Mouse (Mus musculus) v-Abl transformed pro-B cells (cell line): ENCODE measurements around the gene Tsga10.

ENCODE experiments used
- in situ Hi-C, 2 experiments: fragments of 400-800 bp; cut with MboI; formaldehyde crosslinking; loops; one replicate each; pipeline ENCODE4 v1.15.1; 2025; ENCODE audit not compliant: unreplicated experiment in 2 of 2

Gene Tsga10

GRCm38 (mm10) chr1:37866286-37866685 lies at the start of gene Tsga10:
TSS of gene Tsga10 (minus strand) at chr1:37866429.
- in situ Hi-C loops, result loop anchor here (5.0 to 25.0 kb wide), 6 partner anchors 191 to 1154 kb away; partner anchors contain the start of genes 4933424G06Rik (in 1 of the 2) and Actr1b (in 1 of the 2)

DNA sequence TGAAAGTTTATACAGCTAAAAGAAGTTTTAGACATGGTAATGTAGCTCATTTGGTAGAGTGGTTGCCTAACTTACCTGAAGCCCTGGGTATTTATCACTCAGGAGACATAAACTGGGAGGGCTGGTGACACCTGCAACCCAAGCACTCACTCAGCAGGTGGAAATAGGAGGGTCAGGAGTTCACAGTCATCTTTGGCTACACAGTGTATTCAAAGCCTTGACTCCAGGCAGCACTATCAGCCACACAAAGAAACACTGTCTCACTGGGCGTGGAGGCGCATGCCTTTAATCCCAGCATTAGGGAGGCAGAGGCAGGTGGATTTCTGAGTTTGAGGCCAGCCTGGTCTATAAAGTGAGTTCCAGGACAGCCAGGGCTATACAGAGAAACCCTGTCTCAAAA lies 46.5 kb upstream of the Tsga10 start:
- in situ Hi-C loops, result no loop called here

GRCm38 (mm10) chr1:37903178-37903577 lies 36.9 kb upstream of the Tsga10 start:
- in situ Hi-C loops, result no loop called here

DNA sequence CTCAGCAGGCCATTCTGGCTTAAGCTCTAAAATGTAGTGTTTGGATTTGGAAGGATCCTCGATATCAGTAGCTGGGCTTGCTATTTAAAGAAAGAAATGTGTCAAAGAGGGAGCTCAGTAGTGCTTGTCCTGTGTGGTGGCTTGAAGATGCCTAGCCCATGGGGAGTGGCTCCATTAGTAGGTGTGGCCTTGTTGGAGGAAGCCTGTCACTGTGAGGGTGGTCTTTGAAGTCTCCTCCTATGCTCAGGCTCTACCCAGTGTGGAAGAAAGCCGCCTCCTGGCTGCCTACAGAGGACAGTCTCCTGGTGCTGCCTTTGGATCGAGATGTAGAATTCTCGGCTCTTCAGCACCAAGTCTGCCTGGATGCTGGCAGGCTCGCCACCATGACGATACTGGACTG lies 34.1 kb upstream of the Tsga10 start:
- in situ Hi-C loops, result no loop called here

- in situ Hi-C loops, result loop anchor here (5.0 to 25.0 kb wide), 5 partner anchors 87 to 887 kb away; no protein-coding TSS in a partner anchor
Measured at GRCm38 (mm10) chr1:37899816-37900215, 33.6 kb upstream of the Tsga10 start.

- in situ Hi-C loops, result loop anchor here (5.0 to 25.0 kb wide), 6 partner anchors 93 to 893 kb away; partner anchors contain the start of genes Eif5b (in 1 of the 2) and Txndc9 (in 1 of the 2)
Measured at GRCm38 (mm10) chr1:37894606-37895005, 28.4 kb upstream of the Tsga10 start.

DNA sequence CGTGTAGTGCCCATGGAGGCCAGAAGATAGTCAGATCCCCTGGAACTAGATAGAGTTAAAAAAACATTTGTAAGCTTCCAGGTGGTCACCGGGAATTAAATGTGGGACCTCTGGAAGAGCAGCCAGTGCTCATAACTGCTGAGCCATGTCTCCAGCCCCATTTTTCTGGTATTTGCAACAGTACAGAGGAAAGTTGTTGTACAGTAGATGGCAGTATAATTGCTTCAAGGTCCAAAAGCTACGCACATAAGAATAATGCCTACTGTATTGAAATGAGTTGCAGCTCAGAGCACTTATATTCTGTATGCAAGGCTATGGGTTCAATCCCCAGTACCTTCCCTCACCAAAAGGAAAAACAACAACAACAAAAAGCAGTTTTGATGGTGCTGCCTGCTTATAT lies 25.2 kb upstream of the Tsga10 start:
- in situ Hi-C loops, result loop anchor here (5.0 to 25.0 kb wide), 5 partner anchors 106 to 896 kb away; partner anchors contain the start of genes Eif5b (in 1 of the 2) and Txndc9 (in 1 of the 2)

- in situ Hi-C loops, result loop anchor here (5.0 to 25.0 kb wide), 5 partner anchors 107 to 897 kb away; partner anchors contain the start of genes Eif5b (in 1 of the 2) and Txndc9 (in 1 of the 2)
Measured at GRCm38 (mm10) chr1:37890025-37890652, 23.9 kb upstream of the Tsga10 start, which contains the start of the genes Mitd1 and Mrpl30. TSS of gene Mitd1 (minus strand) at chr1:37890411. TSS of gene Mrpl30 (plus strand) at chr1:37890477.

DNA sequence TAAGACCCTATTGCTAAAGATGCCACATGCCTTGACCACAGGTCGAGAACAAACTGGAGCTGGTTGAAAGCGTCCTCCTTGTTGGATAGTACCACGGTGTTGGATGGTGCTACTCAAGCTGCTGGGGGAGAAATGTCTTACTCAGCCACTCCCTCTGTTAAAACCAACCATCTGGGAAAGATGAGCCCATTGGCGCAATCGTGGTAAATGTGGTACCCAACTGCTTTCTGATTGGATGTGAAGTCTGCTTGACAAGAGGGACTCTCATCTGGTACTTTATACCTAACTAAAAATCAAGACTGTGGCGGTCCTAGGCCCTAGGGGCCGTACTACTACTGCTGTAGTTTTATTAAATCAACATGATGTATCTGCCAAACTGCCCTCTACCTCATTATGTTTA lies 23.0 kb upstream of the Tsga10 start:
- in situ Hi-C loops, result loop anchor here in 1 of 2 experiments (25.0 kb wide), 2 partner anchors 273 to 898 kb away; no protein-coding TSS in a partner anchor

GRCm38 (mm10) chr1:37884451-37884850 lies 18.2 kb upstream of the Tsga10 start:
- in situ Hi-C loops, result loop anchor here in 1 of 2 experiments (25.0 kb wide), 2 partner anchors 278 to 903 kb away; no protein-coding TSS in a partner anchor

DNA sequence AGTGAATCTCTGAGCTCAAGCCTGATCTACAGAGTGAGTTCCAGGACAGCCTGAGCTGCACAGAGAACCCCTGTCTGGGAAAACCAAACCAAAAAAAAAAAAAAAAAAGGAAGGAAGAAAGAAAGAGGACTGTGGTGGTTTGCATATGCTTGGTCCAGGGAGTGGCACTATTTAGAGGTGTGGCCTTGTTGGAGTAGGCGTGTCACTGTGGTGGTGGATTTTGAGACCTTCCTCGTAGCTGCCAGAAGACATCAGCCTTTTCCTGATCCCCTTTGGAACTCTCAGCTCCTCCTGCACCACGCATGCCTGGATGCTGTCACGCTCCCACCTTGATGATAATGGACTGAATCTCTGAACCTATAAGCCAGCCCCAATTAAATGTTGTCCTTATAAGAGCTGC lies 17.2 kb upstream of the Tsga10 start:
- in situ Hi-C loops, result loop anchor here in 1 of 2 experiments (25.0 kb wide), 2 partner anchors 279 to 904 kb away; no protein-coding TSS in a partner anchor

DNA sequence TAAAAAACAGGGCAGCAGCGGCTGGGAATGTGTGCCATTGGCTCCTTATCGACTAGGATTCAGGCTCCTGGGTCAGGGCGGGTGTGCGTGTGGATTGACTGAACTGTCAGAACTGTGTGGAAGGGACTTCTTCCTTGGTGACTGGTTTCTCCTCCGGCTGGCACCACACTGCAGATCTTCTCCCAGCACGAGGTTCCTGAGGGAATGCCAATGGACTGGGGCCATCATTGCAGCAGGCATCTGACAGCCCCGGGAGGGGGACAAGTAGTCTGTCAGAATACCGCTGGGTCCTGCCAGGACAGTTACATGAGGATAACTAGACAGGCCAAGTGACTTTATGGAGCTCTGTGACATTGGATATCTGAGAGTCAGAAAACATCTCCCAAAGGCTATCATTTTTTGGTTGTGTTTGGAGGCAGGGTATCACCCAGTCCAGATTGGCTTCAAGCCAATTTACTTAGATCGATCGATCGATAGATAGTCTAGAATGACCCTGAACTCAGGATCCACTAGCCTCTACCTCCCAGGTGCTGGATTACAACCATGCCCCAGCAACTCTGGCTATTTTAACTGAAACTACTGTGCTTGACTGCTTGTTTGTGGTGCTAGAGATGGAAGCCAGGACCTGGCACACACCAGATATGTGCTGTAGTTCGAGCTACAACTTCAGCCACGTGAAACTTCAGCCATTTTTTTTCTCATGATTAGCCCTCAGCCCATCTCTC lies 11.7 kb upstream of the Tsga10 start:
- in situ Hi-C loops, result loop anchor here in 1 of 2 experiments (25.0 kb wide), 2 partner anchors 284 to 909 kb away; no protein-coding TSS in a partner anchor

DNA sequence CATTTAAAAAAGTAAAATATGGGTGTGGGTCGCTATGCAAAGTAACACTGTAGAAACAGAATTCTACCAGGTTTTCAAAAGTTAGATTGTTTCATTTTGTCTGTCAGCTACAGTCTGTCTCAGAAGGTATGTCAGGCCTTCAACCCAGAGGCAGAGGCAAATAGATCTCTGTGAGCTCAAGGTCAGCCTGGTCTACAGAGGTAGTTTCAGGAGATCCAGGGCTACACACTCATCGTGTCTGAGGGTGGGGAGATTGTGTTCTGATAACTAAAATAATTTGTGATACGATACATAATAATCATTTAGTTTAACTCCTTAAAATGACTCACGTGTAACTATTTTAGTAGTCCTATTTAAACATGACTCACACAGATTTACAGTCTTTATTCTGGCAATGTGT lies 6.9 kb upstream of the Tsga10 start:
- in situ Hi-C loops, result loop anchor here (25.0 kb wide), 3 partner anchors 411 to 1161 kb away; partner anchors contain the start of genes 4933424G06Rik (in 1 of the 2) and Actr1b (in 1 of the 2)

DNA sequence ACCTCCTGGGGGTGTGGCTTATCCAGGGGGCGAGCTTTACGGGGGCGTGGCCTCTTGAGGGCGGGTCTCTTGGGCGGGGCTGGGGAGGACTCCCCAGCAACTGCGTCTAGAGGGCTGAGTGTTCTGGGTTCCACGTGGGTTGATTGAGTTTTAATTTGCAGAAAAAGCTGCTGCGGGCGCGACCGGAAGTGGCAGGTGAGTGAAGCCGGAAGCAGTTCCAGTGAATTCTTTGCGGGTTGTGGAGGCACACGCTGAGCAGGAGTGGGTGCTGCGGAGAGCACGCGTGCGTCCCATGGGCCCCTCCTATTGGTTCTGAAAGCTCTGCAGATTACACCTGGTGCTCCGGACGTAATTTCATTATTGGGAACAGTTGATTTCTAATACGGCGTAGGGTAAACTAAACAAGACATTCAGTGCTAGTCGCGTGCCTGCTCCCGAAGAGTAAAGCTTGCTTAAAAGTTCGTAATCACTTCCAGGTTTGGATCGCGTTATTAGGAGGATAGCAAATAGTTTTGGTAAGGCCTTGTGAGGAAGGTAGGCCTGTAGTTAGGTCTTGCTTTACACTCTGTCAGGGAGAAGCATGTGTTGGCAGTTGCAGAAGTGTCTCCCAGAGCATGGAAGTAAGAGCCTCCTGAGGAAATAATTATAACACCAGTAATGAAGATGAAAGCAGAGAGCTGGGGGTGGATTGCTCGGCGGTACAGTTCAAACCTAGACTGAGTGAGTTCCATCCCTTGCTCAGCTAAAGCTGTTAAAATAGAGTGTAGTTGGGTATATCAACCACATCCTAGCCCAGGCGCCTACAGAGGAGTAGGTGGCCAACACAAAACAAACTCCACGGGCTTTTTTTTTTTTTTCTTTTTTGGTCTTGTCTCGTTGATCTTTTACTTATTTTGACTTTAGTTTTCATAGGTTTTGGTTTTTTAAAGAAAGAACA lies 6.2 kb upstream of the Tsga10 start:
- in situ Hi-C loops, result loop anchor here (25.0 kb wide), 3 partner anchors 410 to 1160 kb away; partner anchors contain the start of genes 4933424G06Rik (in 1 of the 2) and Actr1b (in 1 of the 2)

DNA sequence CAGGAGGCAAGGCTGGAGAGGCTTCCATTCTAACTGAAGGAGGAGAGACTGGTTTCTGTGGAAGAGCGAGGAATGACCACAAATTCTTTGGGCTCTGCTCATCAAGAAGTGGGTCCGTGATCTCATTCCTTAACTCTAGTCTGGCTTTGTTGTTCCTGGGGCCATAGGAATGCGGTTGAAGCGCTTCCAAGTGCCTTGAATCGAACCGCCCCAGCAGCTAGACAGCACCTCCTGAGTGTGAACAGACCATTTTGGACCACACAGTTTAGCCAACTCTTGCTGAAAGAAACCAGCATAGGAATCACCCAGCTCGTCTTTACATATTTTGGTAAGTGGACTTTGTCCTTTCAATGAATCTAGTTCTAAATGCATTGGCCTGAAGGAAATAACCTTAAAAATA lies 5.5 kb upstream of the Tsga10 start, which contains the start of gene Lipt1:
TSS of gene Lipt1 (plus strand) at position 35 of the 400 bp plus-strand sequence.
- in situ Hi-C loops, result loop anchor here (25.0 kb wide), 3 partner anchors 409 to 1159 kb away; partner anchors contain the start of genes 4933424G06Rik (in 1 of the 2) and Actr1b (in 1 of the 2)

GRCm38 (mm10) chr1:37869362-37869761 lies 3.1 kb upstream of the Tsga10 start:
- in situ Hi-C loops, result loop anchor here (5.0 to 25.0 kb wide), 6 partner anchors 195 to 1157 kb away; partner anchors contain the start of genes 4933424G06Rik (in 1 of the 2) and Actr1b (in 1 of the 2)

GRCm38 (mm10) chr1:37868640-37869039 lies 2.4 kb upstream of the Tsga10 start:
- in situ Hi-C loops, result loop anchor here (5.0 to 25.0 kb wide), 6 partner anchors 194 to 1156 kb away; partner anchors contain the start of genes 4933424G06Rik (in 1 of the 2) and Actr1b (in 1 of the 2)

DNA sequence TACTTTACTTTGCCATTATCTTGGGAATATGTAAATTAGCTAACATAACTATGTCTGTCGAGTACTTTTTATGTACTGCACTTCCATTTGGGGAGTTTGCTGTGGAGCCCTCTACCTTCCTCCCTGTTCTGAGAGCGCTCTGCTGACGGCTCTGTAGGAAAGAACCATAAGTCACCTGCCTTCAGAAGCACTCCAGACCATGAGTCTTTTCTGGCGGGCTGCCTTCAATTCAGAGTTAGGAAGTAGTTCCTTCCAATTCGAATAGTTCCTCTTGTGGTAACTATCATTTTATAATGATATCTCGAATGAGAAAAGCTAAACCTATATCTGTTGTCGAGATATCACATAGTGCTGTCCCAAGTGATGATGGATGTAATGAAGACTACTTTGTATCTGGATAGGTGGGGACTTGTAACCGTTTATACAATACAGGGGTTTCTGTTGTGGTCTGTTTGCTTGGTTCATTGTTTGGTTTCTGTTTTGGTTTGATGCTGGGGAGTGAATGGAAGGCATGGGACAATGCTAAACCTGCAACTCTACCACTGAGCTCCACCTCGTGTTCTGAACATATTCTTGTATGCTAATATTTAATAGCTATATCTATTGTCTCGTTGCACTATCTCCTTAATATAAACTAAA lies 1.6 kb upstream of the Tsga10 start:
- in situ Hi-C loops, result loop anchor here (5.0 to 25.0 kb wide), 6 partner anchors 193 to 1156 kb away; partner anchors contain the start of genes 4933424G06Rik (in 1 of the 2) and Actr1b (in 1 of the 2)
